Mouse (Mus musculus): ENCODE measurements around the gene Megf8. TPM values are rescaled to one million over a fixed set of nuclear protein-coding genes. Genes with fewer than 3 reads are reported as not detected.

Gene Megf8
- total RNA-seq (2021) (10 to 100 TPM; 37.1 to 41.5 TPM), polyA plus RNA-seq (2012; rRNA removed) (102 and 106 TPM in 2 replicates)
- long read RNA-seq, full-length matches to known transcripts, result 1 of 22 reads
- long read RNA-seq, partial matches to known transcripts, result 21 of 22 reads
- long read RNA-seq, other reads (novel, unspliced or antisense), result 0 of 22 reads

DNA sequence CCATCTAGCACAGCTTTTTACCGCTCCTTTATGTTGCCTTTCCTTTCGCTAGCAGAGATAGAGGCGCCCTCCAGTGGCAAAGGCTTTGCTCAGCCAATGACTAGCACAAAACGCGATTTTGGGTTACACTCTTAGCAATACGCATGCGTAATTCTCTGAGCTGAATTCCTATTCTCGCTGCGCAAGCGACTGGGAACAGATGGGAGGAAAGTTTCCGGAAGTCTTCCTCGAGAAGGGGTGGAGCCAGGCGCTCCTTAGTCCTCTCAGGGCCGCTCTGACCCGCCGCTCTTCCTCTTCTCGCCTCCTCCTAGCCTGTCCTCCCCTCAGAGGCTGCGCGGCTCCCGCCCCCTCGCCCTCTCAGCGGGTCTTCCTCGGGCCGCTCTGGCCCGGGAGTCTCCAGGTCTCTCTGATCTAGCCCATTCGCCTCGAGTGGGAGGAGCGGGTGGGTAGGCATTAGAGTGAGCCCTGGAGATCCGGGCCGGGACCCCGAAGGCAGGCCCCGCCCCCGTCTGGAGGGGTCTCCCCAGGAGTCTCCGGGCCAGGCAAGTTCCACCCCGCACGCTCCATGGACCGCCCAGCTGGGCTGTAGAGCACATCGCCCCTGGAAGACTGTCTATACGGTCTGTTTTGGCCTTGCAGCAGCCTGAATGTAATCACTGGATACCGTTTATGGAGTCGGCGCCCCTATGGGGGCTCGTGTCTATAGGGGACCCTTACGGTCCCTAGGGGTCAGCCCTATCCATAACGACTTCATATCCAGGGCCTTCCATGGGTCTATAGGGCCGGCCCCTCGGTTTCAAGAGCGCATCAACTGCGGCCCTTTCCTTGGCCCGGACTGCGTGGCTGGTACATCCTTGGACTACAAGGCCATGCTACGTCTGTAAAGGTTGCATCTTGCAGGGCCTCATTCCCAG, at the start of gene Megf8:
Gene Megf8, plus strand, starts transcription at position 633 of the 914 bp plus-strand sequence.
- DNase-seq, result peak; percentile 96

DNA sequence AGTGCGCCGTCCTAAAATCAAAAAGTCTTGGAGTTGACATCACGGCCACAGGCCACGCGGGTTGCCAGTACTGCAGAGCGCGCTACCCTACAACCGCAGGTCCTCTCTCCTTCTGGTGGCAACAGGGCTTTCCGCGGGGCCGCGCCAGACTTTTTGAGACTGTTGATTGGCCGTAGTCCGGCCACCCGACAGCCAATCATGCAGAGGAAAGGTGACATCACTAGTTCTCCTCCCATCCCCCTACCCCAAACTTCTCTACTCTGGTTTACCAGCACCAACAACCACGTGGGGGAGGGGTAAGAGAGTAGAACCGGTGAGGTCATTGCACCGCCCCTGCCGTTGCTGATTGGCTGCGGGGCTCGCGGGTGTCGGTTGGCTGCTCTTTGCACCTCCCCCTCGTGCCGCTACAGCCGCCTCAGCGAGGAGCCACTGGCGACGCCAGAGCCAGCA, 49.6 kb upstream of the Megf8 start, which contains the start of gene Cic:
Gene Cic, plus strand, starts transcription at position 404 of the 450 bp plus-strand sequence.
- peak; percentile 100 for DNase-seq

DNA sequence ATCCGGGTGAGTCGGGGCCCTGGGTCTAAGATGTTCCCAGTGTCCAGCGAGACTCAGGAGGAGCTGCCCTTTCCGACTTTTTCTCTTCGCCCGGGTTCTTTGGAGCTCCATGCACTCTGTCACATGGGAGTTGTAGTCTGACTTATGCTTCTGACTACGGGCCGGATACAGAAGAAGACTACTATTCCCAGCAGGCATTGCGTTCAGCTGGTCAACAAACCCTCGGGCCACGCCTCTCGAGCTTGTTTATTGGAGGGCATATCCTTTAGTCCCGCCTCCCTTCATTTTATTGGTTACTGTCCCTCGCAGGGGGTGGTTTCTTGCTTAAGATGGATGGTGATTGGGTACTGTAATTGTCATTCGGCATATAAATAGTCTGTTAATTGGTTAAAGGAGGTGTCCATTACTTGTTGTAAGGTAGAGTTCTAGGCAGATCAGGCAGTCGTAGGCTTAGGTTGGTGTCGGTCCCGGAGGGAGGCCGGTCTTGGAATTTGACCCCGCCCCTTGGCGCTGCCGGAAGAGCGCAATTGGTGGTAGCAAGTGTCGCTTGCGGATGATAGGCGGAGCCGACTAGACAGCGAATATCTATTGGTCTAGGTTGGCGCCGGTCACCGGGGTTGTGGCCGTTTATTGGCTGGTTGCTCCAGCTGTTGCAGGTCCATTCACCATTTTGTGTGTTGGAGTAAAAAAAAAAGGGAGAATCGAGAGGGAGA, 49.1 kb upstream of the Megf8 start:
- DNase-seq, result peak; percentile 99

DNA sequence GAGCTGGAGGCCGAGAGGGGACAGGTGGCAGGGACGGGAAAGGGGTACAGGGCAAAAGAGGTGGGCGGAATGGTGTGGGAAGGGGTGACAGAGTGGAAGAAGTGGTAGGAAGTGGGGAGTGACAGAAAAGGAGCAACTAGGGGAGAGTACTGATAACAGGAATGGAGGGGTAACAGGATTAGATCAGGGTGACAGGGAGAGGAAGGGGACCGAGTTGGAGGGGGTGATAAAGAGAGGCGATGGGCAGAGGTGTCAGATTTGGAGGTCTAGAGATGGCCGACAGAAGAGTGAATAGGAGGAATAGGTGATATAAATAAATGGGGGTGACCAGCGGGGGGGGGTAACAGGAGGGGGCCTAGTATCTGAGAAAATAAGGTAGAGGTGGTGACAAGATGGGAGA, 48.4 kb upstream of the Megf8 start:
- no peak for DNase-seq

DNA sequence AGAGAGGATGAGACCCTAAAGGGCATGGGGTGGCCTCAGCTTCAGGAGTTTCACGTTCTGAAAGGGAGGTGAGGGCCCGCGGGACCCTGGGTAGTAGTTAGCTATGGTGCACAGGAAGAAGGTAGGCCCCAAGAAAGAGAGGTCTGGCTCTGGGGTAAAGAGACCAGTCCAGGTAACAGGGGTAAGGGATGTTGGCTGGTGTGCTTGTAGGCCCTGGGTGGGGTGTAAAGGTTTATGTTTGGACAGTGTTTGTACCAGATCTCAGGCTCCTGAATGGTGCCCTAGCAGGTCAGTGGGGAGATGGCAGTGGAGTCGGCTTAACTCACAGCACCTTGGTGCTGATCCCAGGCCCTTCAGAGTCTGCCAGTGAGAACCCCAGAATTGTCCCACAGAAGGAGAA, 47.9 kb upstream of the Megf8 start:
- peak; percentile 26 for DNase-seq

DNA sequence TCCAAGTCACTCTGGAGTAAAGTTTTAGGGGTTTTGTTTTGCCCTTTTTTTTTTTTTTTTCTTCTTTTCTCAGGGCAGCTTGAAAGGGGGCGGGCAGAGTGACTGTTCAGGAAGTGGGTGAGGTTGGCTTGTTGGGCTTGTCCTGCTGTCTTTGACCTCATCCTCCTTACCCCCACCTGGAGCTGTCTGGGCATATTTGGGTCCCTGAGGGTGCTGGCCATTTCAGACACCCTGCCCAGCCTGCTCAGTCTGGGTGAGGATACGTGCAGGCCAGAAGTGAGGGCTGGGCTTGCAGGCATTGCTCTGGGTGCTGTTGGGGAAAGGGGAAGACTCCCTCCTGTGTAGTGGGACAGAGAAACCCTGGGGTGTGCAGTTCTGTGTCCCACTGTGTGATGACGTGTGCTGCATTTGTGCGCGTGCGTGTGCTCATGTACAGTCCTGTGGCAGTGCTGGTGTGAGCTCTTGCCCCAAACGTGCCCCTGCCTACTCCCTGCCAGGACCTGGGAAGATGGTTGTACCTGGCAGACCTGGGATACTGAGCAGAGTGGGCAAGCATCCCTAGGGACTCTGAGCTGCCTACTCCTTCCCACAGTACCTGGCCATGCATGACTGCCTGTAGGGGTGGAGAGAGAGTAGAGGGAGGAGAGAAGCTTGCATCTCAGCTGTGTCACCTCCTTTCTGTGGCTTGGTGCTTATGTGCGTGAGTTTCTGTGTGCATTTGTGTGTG, 47.3 kb upstream of the Megf8 start:
- DNase-seq, result peak; percentile 10

DNA sequence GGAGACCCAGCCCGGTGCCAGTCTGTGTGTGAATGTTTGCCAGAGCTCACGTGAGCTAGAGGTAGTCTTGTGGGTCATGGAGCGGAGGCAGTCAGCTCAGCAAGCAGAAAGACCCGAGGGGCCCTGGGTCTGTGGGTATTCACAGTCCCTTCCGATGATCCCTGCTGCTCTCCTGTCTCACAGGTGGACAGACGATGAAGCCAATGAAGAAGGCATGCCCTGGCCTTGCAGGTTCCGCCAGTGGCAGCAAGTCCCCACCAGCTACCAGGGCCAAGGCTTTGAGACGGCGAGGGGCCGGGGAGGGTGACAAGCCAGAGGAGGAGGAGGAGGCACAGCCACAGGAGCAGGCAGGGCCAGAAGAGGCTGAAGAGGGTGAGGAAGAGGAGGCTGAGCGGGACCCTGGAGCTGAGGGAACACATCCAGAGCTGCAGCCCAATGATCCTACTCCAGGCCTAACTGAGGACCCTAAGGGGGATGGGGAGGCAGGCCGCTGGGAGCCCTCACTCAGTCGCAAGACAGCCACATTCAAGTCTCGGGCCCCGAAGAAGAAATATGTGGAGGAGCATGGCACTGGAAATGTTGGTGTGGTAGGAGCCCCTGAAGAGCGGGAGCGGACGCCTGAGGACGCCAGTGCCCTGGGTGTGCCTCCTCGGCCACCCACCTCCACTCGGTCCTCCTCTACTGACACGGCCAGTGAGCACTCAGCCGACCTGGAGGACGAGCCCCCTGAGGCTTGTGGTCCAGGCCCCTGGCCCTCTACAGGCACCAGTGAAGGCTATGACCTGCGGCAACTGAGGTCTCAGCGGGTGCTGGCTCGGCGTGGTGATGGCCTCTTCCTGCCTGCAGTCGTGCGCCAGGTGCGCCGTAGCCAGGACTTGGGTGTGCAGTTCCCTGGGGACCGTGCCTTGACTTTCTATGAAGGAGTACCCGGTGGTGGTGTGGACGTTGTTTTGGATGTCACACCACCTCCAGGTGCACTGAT, 46.0 kb upstream of the Megf8 start:
- DNase-seq, result peak; percentile 8

DNA sequence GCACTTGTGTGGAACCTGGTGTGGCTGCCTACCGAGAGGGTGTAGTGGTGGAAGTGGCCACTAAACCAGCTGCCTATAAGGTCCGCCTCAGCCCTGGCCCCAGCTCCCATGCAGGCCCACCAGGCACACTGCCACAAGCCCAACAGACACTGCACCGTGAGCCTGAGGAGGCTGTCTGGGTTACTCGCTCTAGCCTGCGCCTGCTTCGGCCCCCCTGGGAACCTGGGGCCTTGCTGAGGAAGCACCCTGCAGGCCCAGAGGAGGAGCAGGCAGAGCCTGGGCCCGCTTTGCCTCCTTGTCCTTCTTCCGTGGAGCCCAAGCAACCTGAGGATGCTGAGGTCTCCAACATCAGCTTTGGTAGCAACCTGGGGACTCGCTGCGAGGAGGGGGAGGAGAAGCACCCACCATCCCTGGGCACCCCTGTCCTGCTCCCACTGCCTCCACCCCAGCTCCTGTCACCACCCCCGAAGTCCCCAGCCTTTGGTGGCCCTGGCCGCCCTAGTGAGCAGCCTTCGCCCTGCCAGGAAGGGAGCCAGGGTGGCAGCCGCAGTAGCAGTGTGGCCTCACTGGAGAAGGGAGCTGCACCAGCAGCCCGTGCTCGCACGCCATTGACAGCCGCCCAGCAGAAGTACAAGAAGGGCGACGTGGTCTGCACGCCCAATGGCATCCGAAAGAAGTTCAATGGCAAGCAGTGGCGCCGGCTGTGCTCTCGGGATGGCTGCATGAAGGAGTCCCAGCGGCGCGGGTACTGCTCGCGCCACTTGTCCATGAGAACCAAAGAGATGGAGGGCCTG, 45.1 kb upstream of the Megf8 start:
- DNase-seq, result no peak

DNA sequence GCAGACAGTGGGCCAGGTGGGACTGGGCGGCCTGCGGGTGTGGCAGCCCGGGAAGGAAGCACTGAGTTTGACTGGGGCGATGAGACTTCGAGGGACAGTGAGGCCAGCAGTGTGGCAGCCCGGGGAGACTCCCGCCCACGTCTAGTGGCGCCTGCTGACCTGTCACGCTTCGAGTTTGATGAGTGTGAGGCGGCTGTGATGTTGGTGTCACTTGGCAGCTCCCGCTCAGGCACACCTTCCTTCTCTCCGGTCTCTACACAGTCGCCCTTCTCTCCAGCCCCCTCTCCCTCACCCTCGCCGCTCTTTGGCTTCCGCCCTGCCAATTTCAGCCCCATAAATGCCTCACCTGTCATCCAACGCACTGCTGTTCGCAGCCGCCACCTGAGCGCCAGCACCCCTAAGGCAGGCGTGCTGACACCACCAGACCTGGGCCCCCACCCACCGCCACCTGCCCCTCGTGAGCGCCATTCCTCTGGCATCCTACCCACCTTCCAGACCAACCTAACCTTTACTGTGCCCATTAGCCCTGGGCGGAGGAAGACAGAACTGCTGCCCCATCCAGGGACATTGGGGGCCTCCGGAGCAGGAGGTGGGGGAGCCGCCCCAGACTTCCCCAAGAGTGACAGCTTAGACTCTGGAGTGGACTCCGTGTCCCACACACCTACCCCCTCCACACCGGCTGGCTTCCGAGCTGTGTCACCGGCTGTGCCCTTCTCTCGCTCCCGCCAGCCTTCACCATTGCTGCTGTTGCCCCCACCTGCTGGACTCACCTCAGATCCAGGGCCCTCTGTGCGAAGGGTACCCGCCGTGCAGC, 44.3 kb upstream of the Megf8 start:
- no peak for DNase-seq

DNA sequence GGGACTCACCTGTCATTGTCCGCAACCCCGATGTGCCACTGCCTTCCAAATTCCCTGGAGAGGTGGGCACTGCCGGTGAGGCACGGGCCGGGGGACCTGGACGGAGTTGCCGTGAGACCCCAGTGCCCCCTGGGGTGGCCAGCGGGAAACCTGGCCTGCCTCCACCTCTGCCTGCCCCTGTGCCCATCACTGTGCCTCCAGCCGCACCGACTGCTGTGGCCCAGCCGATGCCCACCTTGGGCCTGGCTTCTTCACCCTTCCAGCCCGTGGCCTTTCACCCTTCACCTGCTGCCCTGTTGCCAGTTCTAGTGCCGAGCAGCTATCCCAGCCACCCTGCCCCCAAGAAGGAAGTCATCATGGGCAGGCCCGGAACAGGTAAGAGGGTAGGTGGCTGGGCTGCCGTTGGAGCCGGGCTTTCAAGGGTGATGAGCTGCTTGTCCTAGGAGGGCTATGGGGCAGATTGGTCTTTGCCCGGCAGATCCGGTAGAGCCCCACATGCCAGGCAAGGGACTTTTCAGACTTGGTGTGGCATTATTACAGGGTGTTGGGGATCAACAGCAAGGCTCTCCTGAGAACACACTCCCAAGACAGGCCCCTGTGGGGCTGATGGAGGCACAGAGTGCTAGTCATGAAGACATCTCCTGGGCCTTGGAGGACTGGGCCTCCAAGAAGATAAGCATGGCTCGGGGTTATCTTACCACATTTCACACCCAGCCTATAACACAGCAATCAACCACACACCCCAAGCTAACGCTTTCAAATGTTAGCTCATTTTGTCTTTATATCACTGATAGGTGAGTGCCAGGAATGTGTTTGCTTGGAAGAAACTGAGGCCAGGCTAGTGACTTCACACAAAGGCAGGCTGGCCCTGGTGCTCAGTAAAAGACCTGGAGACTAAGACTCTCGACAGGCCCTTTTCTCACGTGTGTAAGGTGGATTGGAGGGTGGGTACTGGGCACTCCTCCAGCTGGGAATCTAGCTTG, 43.4 kb upstream of the Megf8 start:
- DNase-seq, result no peak

DNA sequence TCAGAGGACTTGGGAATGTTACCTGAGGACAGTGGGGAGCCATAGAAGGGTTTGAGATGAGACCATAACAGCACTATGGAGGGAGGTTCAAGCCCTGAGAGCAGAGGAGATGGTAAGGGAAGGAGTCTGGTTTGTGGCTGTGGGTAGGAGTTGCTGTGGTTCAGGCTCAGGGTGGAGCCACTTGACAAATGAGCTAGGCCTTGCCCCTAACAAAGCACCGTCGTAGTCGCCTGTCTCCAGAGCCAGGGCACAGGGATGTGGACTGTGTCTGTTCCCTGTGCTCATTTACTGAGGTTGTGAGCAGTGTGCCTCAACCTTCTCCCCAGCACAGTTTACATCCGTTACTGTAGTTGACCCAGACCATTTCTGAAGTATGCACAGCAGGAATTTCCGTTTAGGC, 42.4 kb upstream of the Megf8 start:
- DNase-seq, result no peak

DNA sequence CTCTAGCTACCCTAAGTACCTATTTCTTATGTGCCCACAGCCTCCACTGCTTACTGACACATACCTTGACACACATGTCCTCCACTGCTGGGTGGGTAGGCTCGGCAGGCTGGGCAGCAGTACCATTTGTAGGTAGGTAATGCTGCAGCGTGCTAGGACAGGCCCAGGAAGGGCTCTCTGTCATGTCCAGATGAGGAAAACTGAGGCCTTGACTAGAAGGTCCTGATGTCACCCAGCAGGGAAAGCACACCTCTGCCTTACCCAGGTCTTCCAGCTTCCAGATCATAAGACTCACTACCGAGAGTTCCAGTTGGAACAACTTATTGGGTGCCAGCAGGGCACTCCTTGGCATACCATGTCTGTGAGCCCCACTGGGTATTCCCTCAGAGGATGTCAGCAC, 42.0 kb upstream of the Megf8 start:
- DNase-seq, result no peak

DNA sequence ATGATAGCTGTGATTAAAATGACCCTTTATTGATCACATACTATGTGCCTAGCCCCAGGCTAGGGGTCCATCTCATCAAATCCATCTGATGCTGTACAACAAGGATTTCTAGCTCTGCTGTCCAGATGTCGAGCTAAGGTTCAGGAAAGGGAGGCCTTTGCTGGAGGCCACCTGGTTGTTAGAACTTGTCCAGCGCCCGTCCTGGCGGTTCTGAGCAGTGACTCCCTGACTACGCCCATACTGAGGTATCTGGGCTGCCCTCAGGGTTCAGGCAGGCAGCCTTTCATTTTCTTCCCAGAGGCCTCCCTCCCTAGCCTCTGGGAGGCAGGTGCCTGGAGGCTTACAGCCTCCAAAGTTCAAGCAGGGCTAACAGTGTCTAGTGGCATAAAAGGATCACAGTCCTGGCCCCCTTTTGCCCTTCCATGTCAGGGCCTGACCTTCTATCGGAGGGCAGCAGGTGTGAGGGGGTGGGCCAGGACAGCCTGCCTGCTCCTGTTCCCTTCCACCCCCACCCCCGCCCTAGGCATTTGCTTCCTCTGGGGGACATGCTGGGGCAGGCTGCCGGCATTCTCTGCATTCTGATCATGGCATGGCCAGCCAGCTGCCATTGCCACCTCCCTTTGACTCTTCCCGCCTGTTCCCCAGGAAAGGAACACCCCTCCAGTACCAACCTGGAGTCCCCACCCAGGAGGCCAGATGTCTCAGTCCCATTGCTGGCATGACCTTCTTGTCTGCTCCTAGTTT, 41.2 kb upstream of the Megf8 start:
- DNase-seq, result no peak

DNA sequence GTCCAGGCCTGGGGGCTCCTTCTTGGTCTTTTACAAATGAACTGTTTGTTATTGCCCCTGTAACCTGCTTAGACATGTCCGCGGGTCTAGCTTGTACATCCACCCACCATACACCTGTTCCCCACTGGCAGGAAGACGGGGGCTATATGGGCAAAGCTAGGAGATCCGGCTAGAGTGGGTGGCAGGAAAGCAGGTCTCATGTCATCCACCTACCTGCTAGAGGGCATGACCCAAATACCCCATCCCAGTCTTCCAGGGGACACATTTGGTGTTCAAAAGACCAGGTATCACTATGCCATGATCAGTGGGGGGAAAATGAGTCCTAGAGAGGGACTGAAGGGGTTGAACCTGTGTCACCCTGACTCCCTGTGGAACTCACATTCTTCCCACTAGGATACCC, 39.6 kb upstream of the Megf8 start:
- no peak for DNase-seq

DNA sequence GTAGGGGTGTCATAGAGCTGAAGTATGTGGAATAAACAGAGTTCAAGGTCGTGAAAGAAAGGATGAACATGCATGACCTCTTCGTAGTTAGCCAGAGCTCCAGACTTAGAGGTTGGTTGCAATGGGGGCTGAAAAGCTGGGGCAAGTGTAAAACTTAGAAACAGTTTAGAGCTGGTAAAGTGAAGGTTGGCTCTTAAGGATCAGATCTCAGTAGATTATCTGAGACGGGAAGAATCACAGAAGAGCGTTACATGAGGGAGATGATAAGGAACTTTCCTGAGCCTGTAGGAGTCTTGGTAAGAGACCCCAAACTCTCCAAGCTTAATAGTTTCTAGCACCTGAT, 39.0 kb upstream of the Megf8 start:
- DNase-seq, result no peak

DNA sequence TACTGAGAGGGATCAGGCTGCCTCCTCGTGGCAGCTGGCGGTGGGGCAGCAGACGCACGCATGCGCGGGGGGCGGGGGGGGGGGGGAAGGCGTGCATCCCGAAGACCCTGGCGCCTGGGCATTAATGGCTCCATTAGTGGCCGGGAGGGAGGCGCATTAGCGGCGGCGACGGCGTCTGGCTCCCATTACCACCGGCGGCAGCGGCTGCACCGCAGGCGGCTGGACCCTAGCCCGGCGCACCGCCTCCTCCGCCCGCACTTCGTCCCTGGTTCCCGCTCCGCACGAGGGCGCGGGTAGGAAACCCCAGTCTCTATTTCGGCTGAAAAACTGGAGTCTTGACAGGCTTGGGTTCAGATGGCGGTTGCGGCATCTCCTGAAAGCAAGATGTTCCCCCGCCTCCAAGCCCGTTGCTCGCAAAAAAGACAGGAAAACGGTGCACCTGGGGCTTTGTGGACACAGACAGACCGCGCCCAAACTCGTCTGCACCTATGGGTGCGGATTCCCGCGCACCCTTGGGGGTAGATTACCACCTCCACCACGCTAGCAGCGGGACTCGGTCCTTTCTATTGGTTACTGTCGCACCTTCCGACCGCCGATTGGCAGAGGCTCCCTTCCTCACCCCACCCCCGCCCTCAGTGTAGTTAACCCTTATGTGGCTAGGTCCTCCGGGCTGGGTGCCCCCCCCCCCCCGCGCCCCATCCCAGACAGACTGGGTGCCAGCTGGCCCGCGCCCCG, 38.5 kb upstream of the Megf8 start:
- DNase-seq, result peak; percentile 90

All from adrenal gland, adult 2 months (tissue).